Mouse (Mus musculus) limb, embryonic 14.5 days (tissue): ENCODE results near the gene Tacstd2. TPM values are rescaled to one million over a fixed set of nuclear protein-coding genes. Genes with fewer than 3 reads are reported as not detected.
"Not testable (repeated sequence)": the region's sequence is repeated elsewhere in the genome, so short reads cannot be mapped to it uniquely, and the experiment has no call there.

Experiments
- ATAC-seq: fragments of 200-750 bp; cut with Nextera tagmentation; 2 replicates; pipeline ENCODE4 v1.8.0; 2017; ENCODE audit warnings: low read depth, moderate number of reproducible peaks, moderate TSS enrichment; ENCODE audit not compliant: low FRiP score
- DNase-seq: peaks from one replicate; pipeline ENCODE4 v3.0.0-alpha.2; 2015; ENCODE audit warnings: low spot score
- H3K27ac ChIP-seq: fragments of 300-500 bp; sonication (generic); replicated peaks from 2 replicates; pipeline ENCODE4 v1.5.1; 2014; ENCODE audit warnings: low read depth, mild to moderate bottlenecking, low read length, moderate library complexity, mixed read lengths
- H3K27me3 ChIP-seq: fragments of 300-500 bp; sonication (generic); 2 replicates; pipeline ENCODE4 v1.6.1; 2014; ENCODE audit warnings: low read length, mixed read lengths; ENCODE audit not compliant: control insufficient read depth, insufficient read depth
- H3K36me3 ChIP-seq: fragments of 300-500 bp; sonication (generic); 2 replicates; pipeline ENCODE4 v1.6.1; 2014; ENCODE audit warnings: mild to moderate bottlenecking, low read length, moderate library complexity, mixed read lengths; ENCODE audit not compliant: control insufficient read depth, insufficient read depth
- H3K4me1 ChIP-seq: fragments of 300-500 bp; sonication (generic); 2 replicates; pipeline ENCODE4 v1.6.1; 2014; ENCODE audit warnings: antibody characterized with exemption, low read length, mixed read lengths; ENCODE audit not compliant: control insufficient read depth, insufficient read depth
- H3K4me2 ChIP-seq: fragments of 300-500 bp; sonication (generic); replicated peaks from 2 replicates; pipeline ENCODE4 v1.6.1; 2014; ENCODE audit warnings: low read depth, mild to moderate bottlenecking, low read length, moderate library complexity; ENCODE audit not compliant: severe bottlenecking
- H3K4me3 ChIP-seq: fragments of 300-500 bp; sonication (generic); replicated peaks from 2 replicates; pipeline ENCODE4 v1.5.1; 2014; ENCODE audit warnings: low read length
- H3K9ac ChIP-seq: fragments of 300-500 bp; sonication (generic); 2 replicates; pipeline ENCODE4 v1.6.1; 2014; ENCODE audit warnings: mild to moderate bottlenecking, low read depth, low read length, moderate library complexity; ENCODE audit not compliant: severe bottlenecking
- H3K9me3 ChIP-seq: fragments of 300-500 bp; sonication (generic); 2 replicates; pipeline ENCODE4 v1.6.1; 2016; ENCODE audit warnings: low read length; ENCODE audit not compliant: control insufficient read depth
- POLR2A ChIP-seq: fragments of 200-500 bp; IDR thresholded peaks from 2 replicates; pipeline ENCODE4 v1.8.0; 2012; ENCODE audit warnings: inconsistent platforms, mild to moderate bottlenecking, moderate library complexity, borderline replicate concordance; ENCODE audit not compliant: insufficient read depth, insufficient read length; ENCODE audit errors: extremely low read depth
- WGBS: fragments of 180-500 bp; shearing (Covaris S2); extraction: QIAGEN DNeasy Blood & Tissue Kit; methylation state at CpG from one replicate; pipeline ENCODE4 v1.1.7; 2014; 5-methylcytosine and 5-hydroxymethylcytosine counted together
- polyA plus RNA-seq, 2 experiments: library from polyadenylated mRNA; depleted of rRNA in 1 of 2; stranded (reverse) in 1 of 2; unstranded in 1 of 2; fragments of >200 nt; fragmentation: Nextera tagmentation in 1 of 2; extraction: Ambion mirVana in 1 of 2; gene quantifications; 2 replicates each; pipeline versions ENCODE4 v1.2.1 to v1.2.3; 2012 to 2014

Gene Tacstd2
- polyA plus RNA-seq, 2 experiments: 87.1 to 195 TPM

GRCm38 (mm10) chr6:67510752-67511151 is 24.8 kb downstream of the Tacstd2 start:
- H3K4me1 ChIP-seq: no peaks in the 10 kb centered on the region
- DNase-seq (no peak), ATAC-seq (no peak)
- H3K27me3 ChIP-seq: no peaks in the 10 kb centered on the region
- H3K36me3 ChIP-seq: no peaks in the 10 kb centered on the region
- H3K4me2 ChIP-seq: no peak overlapping the region
- TF ChIP-seq POLR2A: no peak
- no peak overlapping the region for H3K27ac ChIP-seq
- no peaks in the 10 kb centered on the region for H3K9me3 ChIP-seq
- H3K9ac ChIP-seq: no peak overlapping the region
- H3K4me3 ChIP-seq: no peak overlapping the region

- WGBS: 97% methylated on average over 2 of the region's 6 CpGs
- DNase-seq: not testable (repeated sequence)
- 0 out of 2 replicates have a peak, but pooled peaks have one; percentile 37 for ATAC-seq
These were observed 33.7 kb downstream of the Tacstd2 start for GRCm38 (mm10) chr6:67501938-67502337.

GRCm38 (mm10) chr6:67491755-67492154 is 43.8 kb downstream of the Tacstd2 start, which contains the start of gene Il23r:
TSS of gene Il23r (minus strand) at chr6:67491855.
- Histone ChIP-seq H3K9me3 (no peaks in the 10 kb centered on the region), H3K4me1 (no peaks in the 10 kb centered on the region), H3K4me3 (no peak within 1 kb of the TSS), H3K27me3 (no peaks in the 10 kb centered on the region), H3K4me2 (no peak within 1 kb of the TSS), H3K36me3 (no peaks in the 10 kb centered on the region), H3K27ac (no peak within 1 kb of the TSS), H3K9ac (no peak within 1 kb of the TSS)
- DNase-seq: no peak
- no peak for ATAC-seq
- TF ChIP-seq POLR2A: no peak
- WGBS: 67% methylated on average over 2 of the region's 2 CpGs

More at GRCm38 (mm10) chr6:67501938-67502337, 33.7 kb downstream of the Tacstd2 start:
- not testable (repeated sequence) for H3K4me3 ChIP-seq, H3K4me2 ChIP-seq, H3K27me3 ChIP-seq, H3K27ac ChIP-seq, H3K36me3 ChIP-seq, H3K4me1 ChIP-seq, H3K9me3 ChIP-seq, H3K9ac ChIP-seq

Other genes starting within 250 kb of the Tacstd2 start
- 0.31 and 0.33 TPM in 2 replicates for gene Il12rb2, start 159.6 kb downstream of the Tacstd2 start, polyA plus RNA-seq (2012; rRNA removed)
- gene Il12rb2, start 159.6 kb downstream of the Tacstd2 start, polyA plus RNA-seq (2014; fragmentation: Nextera tagmentation; extraction: Ambion mirVana): 0.08 TPM in 2 replicates
- gene Il23r, start 43.9 kb downstream of the Tacstd2 start, polyA plus RNA-seq (2012; rRNA removed): not detected in 2 replicates
- gene Il23r, start 43.9 kb downstream of the Tacstd2 start, polyA plus RNA-seq (2014; fragmentation: Nextera tagmentation; extraction: Ambion mirVana): not detected in 2 replicates